Mouse (Mus musculus): ENCODE data around the gene Gm26938.

The Gm26938 gene

DNA sequence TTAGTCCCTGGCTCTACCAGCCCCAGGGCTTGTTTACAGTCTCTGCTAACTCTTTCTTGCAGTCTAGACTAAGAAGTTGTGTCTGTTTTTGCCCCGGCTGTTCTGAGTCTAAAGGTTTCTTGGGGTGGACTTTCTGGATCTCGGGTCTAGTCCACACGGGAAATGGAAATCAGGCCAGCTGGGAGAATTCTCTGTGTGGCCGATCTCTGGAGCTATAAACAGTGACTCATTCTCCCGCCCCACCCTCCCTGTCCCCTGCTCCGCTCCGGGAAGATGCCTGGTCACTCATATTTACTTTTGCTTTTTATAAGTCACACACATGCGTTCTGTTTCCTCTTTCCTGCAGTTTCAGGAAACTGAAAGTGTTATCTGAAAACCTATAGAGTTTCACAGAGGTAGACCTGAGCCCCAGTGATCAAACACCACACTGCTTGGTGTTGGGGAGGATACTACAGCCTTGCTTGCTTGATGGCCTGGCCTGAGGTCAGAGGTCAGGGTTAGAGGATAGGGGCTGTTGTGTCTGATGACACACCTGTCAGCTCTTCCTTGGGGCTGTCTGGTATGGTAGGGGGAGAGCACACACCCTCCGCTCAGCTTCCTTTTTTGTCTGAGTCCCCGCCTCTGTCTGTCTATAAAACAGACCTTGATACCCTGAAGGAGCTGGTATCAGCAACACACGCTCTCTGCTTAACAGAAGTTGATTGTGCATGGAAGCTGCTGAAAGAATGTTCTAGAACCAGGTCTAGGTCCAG, 32.7 kb downstream of the Gm26938 start:
- no peak for DNase-seq

DNA sequence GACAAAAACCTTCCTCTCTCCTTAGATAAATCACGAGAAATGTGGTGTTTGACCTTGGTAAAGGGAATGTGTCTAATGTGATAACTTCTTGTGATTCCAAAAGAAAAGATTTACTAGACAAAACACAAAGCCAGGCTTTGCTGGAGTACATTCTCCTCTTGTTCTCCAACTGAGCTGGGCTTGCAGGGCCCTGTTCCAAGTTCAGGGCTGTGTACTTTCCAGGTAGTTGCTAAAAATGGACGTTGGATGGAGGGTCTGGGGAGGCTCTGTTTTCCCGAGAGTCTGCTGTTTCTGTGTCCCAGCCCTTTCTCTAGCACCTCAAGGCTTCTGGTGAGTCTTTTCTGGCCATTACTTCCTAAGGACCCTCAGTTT, 33.3 kb downstream of the Gm26938 start:
- DNase-seq: no peak

DNA sequence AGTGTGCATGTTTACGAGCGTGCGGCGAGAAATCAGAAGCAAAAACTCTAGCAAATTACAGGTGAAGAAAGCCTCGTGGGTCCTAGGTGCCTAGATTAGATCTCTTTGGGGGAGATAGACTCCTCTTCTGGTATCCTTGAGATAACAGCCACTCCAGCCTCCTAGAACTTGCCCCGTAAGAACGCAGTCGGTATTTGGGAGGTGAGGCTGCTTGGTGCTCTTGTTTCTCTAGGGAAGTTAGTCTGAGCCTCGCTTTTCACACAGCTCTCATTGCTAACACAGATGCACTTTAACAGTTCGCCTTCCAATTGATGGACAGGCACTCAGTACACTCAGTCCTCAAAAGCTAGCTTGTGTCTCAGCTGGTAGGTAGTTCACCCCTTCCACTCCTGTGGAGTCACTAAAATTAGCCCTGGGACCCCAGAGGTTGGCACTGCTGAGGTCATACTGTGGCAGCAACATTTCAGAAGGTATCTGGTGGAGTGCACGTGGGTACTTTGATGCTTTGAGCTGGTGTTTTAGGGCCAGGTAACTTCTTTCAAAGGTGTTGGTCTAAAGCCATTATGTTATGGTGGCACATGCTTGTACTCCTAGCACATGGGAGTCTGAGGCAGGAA, 33.9 kb downstream of the Gm26938 start:
- DNase-seq: no peak

DNA sequence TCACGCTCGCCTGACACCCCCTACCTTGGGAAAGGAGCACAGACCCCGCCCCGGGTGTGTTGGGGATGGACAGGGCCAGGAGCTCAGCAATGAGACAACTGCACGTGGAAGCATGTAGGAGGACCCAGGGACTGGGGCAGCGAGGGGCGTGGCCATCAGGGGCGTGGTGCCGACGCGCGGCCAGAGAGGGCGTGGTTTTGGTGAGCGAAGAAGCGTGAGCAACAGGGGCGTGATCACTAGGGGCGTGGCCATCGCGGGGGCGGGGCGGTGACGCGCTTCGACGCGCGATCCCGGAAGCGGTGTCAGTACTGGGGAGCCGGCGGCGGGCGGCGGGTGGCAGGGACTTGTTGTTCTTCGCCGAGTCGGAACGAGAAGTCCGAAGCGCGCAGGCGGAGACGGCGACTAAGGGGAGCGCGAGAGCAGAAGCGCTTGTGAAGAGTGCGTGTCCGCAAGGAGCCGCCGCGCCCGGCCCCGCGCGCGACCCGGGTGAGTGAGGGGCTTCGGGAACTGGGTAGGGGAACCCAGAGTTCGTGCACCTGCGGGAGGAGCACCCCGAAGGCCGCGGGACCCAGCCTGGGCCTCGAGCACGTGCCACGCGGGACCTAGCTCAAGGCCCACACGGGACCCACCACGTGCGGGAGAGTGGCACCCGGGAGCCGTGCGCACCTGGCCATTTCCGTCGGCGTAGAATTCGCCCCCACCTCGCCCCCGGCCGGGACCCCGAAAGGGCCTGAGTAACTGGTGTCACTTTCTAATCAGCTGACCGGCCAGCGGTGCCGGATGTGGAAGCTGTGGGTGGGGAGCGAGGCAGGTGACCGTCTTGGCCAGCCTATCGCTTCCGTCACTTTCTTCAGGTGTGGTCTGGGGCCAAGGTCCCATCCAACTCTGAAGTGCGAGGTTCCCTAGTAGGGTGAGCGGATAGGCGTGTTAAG, 34.7 kb downstream of the Gm26938 start, which contains the start of gene Mafk:
TSS of gene Mafk (plus strand) at position 287 of the 932 bp plus-strand sequence.
- peak; percentile 98 to 99 for DNase-seq

DNA sequence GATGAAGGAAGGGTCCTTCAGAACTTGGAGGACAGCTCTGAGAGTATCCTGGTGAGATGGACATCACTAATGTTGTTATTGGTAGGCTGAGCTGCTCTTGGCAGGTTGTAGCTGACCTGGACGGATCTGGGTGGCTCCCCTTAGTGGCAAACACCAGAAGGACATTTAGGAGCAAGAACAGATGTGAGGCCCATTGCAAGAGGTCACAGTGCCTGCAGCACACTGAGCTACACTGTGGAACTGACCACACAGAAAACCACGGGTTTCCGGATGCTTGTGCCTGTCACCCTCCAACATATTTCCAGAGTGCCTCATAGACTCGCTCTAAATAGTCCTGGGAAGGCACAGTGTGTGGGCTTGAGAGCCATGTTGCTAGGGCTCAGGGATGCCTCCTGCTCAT, 36.7 kb downstream of the Gm26938 start:
- no peak for DNase-seq

DNA sequence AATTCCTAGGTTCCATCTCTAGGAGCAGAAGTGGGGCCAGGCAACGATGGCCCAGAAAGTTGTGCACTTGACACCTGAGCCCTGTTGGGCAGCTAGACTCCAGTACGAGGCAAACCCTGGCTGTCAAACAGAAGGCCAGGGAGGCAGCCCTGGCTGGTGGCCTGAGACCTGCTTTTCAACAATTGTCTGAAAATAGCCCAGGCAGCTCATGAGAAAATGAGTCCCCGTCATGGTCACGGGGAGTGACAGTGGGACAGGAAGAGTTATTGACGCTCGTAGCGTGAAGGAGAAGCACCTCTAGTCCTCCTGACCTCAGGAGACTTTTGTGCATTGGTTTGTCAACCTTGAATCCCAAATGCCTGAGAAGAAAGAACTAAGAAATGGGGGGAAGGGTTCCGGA, 44.8 kb downstream of the Gm26938 start:
- DNase-seq: no peak

DNA sequence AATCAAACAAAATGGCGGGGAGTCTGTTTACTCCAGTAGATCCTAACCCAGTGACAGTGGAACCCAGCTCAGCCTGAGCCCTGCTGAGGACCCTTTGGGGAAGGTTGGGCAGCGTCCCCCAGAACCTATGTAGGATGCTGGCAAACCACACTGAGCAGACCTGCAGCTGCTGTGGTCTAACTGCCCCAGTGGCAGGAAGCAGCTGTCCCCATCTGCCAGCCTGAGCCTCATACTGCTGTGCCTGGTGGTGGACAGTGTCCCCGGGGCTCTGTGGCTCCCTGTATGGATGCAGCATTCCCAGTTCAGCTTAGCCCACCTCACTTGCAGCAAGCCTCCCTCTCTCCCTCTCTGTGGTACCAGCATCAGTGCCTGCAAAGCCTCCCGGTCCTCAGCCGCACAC, 49.2 kb downstream of the Gm26938 start:
- DNase-seq: peak; percentile 67 to 80

DNA sequence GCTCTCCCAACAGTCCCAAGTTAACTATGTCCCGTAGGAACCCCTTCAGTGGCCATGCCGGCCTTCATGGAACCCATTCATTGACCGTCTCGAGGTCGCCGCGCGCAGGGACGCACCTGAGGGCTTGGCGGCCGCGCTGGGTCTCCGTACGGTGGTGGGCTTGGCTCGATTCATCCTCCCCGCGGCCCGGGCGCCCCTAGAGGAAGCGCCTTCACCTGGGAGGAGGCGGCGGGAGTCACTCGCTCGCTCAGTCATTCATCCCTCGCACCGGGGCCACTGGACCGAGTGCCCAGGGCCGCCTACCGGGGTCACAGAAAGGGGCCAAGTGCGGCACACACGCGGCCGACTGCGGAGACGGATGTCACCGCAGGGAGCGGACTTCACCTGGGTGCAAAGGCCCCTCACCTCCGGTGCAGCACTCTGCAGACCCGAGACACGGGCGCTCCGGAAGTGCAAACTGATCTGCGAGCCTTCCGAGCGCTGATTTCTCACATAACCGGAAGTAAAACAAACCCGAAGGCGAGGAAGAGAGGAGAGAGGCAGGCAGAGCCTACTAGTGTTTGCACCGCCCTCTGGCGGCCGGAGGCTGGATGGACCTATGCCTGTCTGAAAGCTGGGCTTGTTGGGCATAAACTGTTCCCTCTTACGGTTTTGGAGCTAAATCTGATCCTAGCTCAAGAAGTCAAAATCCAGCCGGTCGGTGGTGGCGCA, 50.8 kb downstream of the Gm26938 start, which contains the start of gene Ints1:
TSS of gene Ints1 (minus strand) at position 459 of the 711 bp plus-strand sequence.
- DNase-seq: peak; percentile 95 to 96

DNA sequence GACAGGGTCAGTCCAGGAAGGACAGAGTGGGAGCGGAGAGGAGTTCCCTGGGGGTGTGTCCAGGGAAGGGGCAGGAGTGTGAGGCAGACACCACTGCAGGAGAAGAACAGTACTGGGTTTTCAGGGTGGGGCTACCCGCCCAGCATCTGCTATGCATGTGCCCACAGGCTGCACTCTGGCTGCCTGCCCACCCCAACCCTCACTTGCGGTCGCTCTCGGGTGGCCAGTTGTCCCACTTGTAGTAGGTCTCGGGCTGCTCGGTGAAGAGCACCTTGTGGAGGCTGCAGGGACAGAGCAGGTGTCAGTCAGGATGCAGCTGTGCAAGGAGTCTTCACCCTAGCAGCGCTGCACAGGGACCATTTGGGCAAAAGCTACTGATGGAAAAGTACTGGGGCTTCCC, 58.0 kb downstream of the Gm26938 start:
- no peak for DNase-seq

DNA sequence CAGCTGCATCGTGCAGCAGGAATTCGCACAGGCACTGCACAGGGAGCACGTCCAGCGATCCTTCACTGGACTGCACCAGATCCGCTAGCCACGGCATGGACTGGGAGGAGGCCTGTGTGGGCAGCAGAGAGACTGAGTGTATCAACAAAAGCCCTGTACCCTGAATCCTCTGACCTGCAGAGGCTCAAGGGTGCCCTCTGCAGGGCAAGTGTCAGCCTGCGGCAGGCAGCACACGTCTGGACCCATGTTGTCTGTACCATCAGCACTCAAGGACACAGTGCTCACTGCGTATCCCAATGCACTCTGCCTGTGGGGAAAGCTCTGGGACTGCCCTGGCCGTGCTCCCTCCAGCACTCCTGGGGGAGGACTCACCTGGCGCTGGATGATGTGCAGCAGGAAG, 61.9 kb downstream of the Gm26938 start:
- DNase-seq: peak in 1 of 2 experiments; percentile 35

DNA sequence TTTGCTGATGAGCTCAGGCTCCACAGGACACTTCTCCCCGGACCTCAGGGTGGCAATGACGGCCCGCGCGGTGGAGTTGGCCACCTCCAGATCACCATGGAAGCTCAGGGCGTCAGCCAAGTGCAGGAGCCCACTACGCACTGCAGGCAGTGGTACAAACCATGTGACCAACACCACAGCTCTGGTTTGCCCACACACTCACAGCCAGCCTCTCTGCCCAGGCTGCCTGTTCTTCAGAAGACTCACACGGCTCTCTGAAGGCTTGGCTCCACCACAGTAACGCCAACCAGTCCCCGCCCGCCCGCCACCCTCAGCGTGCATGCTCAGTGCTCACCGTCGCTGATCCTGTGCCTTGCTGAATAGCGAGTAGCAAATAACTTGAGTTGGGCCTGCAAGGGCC, 68.1 kb downstream of the Gm26938 start:
- no peak for DNase-seq

All from thymus, postnatal 36 days (tissue).